Comparison of ENCODE assay signal across 8 mouse cellular contexts in the genomic region with DNA sequence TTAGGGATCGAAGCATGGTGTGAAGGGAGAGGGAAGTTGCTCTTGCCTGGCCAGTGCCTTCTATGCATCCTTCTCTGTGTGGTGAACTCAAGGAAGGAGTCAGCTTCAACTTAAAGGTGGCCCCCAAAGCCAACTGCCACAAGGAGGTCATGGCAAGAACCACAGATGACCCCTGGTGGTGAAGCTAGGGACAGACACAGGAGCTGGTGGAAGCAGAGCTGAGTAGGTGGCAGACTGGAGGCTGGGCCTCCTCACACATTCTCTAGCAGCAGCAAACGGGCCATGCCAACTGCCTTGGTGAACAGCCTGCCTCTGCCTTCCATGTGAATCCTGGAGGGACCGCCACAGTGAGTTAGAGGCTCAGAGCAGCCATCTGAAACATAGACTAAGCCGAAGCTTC. TPM values are rescaled to one million over a fixed set of nuclear protein-coding genes. Genes with fewer than 3 reads are reported as not detected.
A peak's percentile ranks its signal among the peaks of the same experiment; 100 is the strongest.
DNase-seq lines count a peak whose midpoint lies in the region; ATAC-seq and TF ChIP-seq lines count a peak whose summit lies in the region.

No protein-coding gene starts in this region.

- no peaks in the 10 kb centered on the region for H3K27me3 ChIP-seq in intestine, postnatal 0 days (replicated peaks; ENCODE audit: control insufficient read depth, insufficient read depth, low read length)
- H3K27me3 ChIP-seq in intestine, embryonic 15.5 days (replicated peaks) = no peaks in the 10 kb centered on the region

- no peak overlapping the region for H3K4me3 ChIP-seq in intestine, postnatal 0 days (ENCODE audit: low read depth, low read length)
- H3K4me3 ChIP-seq in intestine, embryonic 15.5 days (replicated peaks) = no peak overlapping the region
- no peak overlapping the region for H3K4me3 ChIP-seq in embryonic fibroblast, embryonic 13.5 days (ENCODE audit: insufficient read depth, low read length)

- H3K4me2 ChIP-seq in intestine, postnatal 0 days (replicated peaks; ENCODE audit: low read depth) = no peak overlapping the region
- no peak overlapping the region for H3K4me2 ChIP-seq in intestine, embryonic 15.5 days (replicated peaks)

- H3K4me1 ChIP-seq in intestine, postnatal 0 days (replicated peaks; ENCODE audit: control insufficient read depth, insufficient read depth, low read length) = no peaks in the 10 kb centered on the region
- no peaks in the 10 kb centered on the region for H3K4me1 ChIP-seq in intestine, embryonic 15.5 days (replicated peaks)
- no peaks in the 10 kb centered on the region for H3K4me1 ChIP-seq in embryonic fibroblast, embryonic 13.5 days (ENCODE audit: control insufficient read depth, insufficient read depth, low read length)

- no peaks in the 10 kb centered on the region for H3K9me3 ChIP-seq in intestine, postnatal 0 days (ENCODE audit: control insufficient read depth)
- H3K9me3 ChIP-seq in intestine, embryonic 15.5 days = no peaks in the 10 kb centered on the region

- H3K9ac ChIP-seq in intestine, postnatal 0 days (ENCODE audit: low read depth, low read length) = no peak overlapping the region
- H3K9ac ChIP-seq in intestine, embryonic 15.5 days = no peak overlapping the region

- TF ChIP-seq POLR2A in embryonic fibroblast, embryonic 13.5 days (IDR thresholded peaks at IDR 0.05; ENCODE audit: low read depth, low read length) = no peak

- H3K36me3 ChIP-seq in intestine, postnatal 0 days (ENCODE audit: control insufficient read depth, insufficient read depth) = peaks cover 13% of the 10 kb centered on the region
- H3K36me3 ChIP-seq in intestine, embryonic 15.5 days = no peaks in the 10 kb centered on the region

- peak; percentile 88 for TF ChIP-seq CTCF in intestine, postnatal 0 days (IDR thresholded peaks at IDR 0.05; ENCODE audit: low read depth)
- TF ChIP-seq CTCF in embryonic fibroblast, embryonic 13.5 days (IDR thresholded peaks at IDR 0.05; ENCODE audit: borderline replicate concordance, insufficient read depth, low read length) = peak; percentile 68; the same call in 1 of the 2 replicates

- WGBS in intestine, postnatal 0 days = 69% methylated on average over 4 of the region's 4 CpGs
- WGBS in intestine, embryonic 15.5 days = 74% methylated on average over 4 of the region's 4 CpGs

- intact Hi-C loops in left cerebral cortex, postnatal 25 days (cut with DNase I) = loop anchor here (1.0 kb wide), 1 partner anchor 112 kb away; no protein-coding TSS in a partner anchor

- H3K27ac ChIP-seq in intestine, postnatal 0 days (ENCODE audit: low read depth, low read length) = no peak overlapping the region
- H3K27ac ChIP-seq in intestine, embryonic 15.5 days = no peak overlapping the region
- no peak overlapping the region for H3K27ac ChIP-seq in embryonic fibroblast, embryonic 13.5 days (ENCODE audit: insufficient read depth, low read length)

- DNase-seq in adrenal gland, postnatal 14 days = peak; percentile 77
- DNase-seq in kidney, adult 18-20 months = peak; percentile 74
- peak; percentile 48 to 80 for DNase-seq in left cerebral cortex, postnatal 25 days (ENCODE audit: low spot score in 2 of 2)
- peak; percentile 65 for DNase-seq in ovary, postnatal 36 days (ENCODE audit: low spot score)
- DNase-seq in thymus, postnatal 25 days = peak; percentile 61

- ATAC-seq in intestine, postnatal 0 days = peak; percentile 19; the same call in 1 of the 2 replicates
- no peak for ATAC-seq in intestine, embryonic 15.5 days

RNA-seq across cellular contexts. Expression of gene Afap1l2, which starts 23.6 kb away (rescaled TPM):
- 7.1 TPM in 2 replicates for polyA plus RNA-seq in intestine, postnatal 0 days (2015; fragmentation: Nextera tagmentation; extraction: Ambion mirVana)
- 18.3 and 18.4 TPM in 2 replicates for polyA plus RNA-seq in intestine, embryonic 15.5 days (2015; fragmentation: Nextera tagmentation; extraction: Ambion mirVana)
- total RNA-seq in adrenal gland, postnatal 14 days (2021) = 15.2 and 17.3 TPM in 2 replicates
- polyA plus RNA-seq in embryonic fibroblast, embryonic 13.5 days (2011; ENCODE audit: insufficient read length, low read depth, missing spikeins) = 2.0 and 3.9 TPM in 2 replicates
- 10 to 100 TPM in 1 of 2 experiments, 1 to 10 TPM in 1; 9.8 to 10.8 TPM for total RNA-seq in left cerebral cortex, postnatal 25 days (2021)
